Mouse (Mus musculus) left cerebral cortex, adult 11 months (tissue): Measurements from ENCODE around the gene Pex6.

Source experiments
- DNase-seq: peaks from one replicate; pipeline ENCODE4 v3.0.0; 2022; ENCODE audit warnings: low spot score

Gene Pex6

GRCm38 (mm10) chr17:46701489-46701888 lies 9.8 kb upstream of the Pex6 start:
- no peak for DNase-seq

GRCm38 (mm10) chr17:46702100-46702499 lies 9.2 kb upstream of the Pex6 start:
- no peak for DNase-seq

- no peak for DNase-seq
These were observed 8.8 kb upstream of the Pex6 start for GRCm38 (mm10) chr17:46702506-46702905.

- DNase-seq, result no peak
These were observed 7.0 kb upstream of the Pex6 start for GRCm38 (mm10) chr17:46703971-46704886.

- DNase-seq, result peak; percentile 94
These were observed 6.1 kb upstream of the Pex6 start, which contains the start of gene Ppp2r5d for GRCm38 (mm10) chr17:46704887-46705835. Gene Ppp2r5d (minus strand): TSS chr17:46705111.

- DNase-seq, result no peak
These were observed 4.7 kb upstream of the Pex6 start for GRCm38 (mm10) chr17:46706375-46707089.

- no peak for DNase-seq
These were observed 479 bp downstream of the Pex6 start for GRCm38 (mm10) chr17:46711612-46712271.

- no peak for DNase-seq
These were observed 1.2 kb downstream of the Pex6 start for GRCm38 (mm10) chr17:46712442-46712841.

GRCm38 (mm10) chr17:46713849-46714248 lies 2.6 kb downstream of the Pex6 start:
- no peak for DNase-seq

- DNase-seq, result no peak
These were observed 3.7 kb downstream of the Pex6 start for GRCm38 (mm10) chr17:46714756-46715481.

- no peak for DNase-seq
These were observed 9.8 kb downstream of the Pex6 start for GRCm38 (mm10) chr17:46721077-46721476.

GRCm38 (mm10) chr17:46724477-46725084 lies 13.3 kb downstream of the Pex6 start:
- DNase-seq, result no peak

- no peak for DNase-seq
These were observed 14.0 kb downstream of the Pex6 start for GRCm38 (mm10) chr17:46725273-46725672.

- DNase-seq, result no peak
These were observed 14.7 kb downstream of the Pex6 start for GRCm38 (mm10) chr17:46725731-46726645.

- no peak for DNase-seq
These were observed 16.0 kb downstream of the Pex6 start for GRCm38 (mm10) chr17:46727271-46727670.

GRCm38 (mm10) chr17:46728021-46728420 lies 16.8 kb downstream of the Pex6 start:
- no peak for DNase-seq

- DNase-seq, result no peak
These were observed 17.2 kb downstream of the Pex6 start for GRCm38 (mm10) chr17:46728496-46728895.

- DNase-seq, result no peak
These were observed 17.6 kb downstream of the Pex6 start, which contains the start of gene Gnmt for GRCm38 (mm10) chr17:46728904-46729318. Gene Gnmt (minus strand): TSS chr17:46729168.

- no peak for DNase-seq
These were observed 22.8 kb downstream of the Pex6 start for GRCm38 (mm10) chr17:46734055-46734454.
